Mouse (Mus musculus) spleen, adult 2 months (tissue): ENCODE results near the gene Tlcd2. TPM values are rescaled to one million over a fixed set of nuclear protein-coding genes. Genes with fewer than 3 reads are reported as not detected.
"Not testable (repeated sequence)": the region's sequence is repeated elsewhere in the genome, so short reads cannot be mapped to it uniquely, and the experiment has no call there.

Experiments used
- DNase-seq, 2 experiments: peaks; one replicate each; pipeline versions ENCODE4 v3.0.0 to v3.0.0-alpha.2; 2012 to 2021; ENCODE audit warnings: low spot score in 2 of 2, low read depth in 1 of 2
- H3K27ac ChIP-seq: fragments of 200-500 bp; 2 replicates; pipeline ENCODE4 v1.5.1; 2012; ENCODE audit warnings: low read length, inconsistent platforms; ENCODE audit not compliant: insufficient read depth
- H3K27me3 ChIP-seq: fragments of 200-500 bp; 2 replicates; pipeline ENCODE4 v1.6.1; 2012; ENCODE audit warnings: mild to moderate bottlenecking, moderate library complexity, low read length, inconsistent platforms; ENCODE audit not compliant: control insufficient read depth, insufficient read depth
- H3K36me3 ChIP-seq: fragments of 200-500 bp; 2 replicates; pipeline ENCODE4 v1.6.1; 2012; ENCODE audit warnings: mild to moderate bottlenecking, low read length, inconsistent platforms; ENCODE audit not compliant: control insufficient read depth, insufficient read depth
- H3K4me1 ChIP-seq: fragments of 200-500 bp; 2 replicates; pipeline ENCODE4 v1.6.1; 2011; ENCODE audit warnings: inconsistent platforms; ENCODE audit not compliant: control insufficient read depth, insufficient read depth, insufficient read length
- H3K4me3 ChIP-seq: fragments of 200-500 bp; 2 replicates; pipeline ENCODE4 v1.5.1; 2011; ENCODE audit warnings: mild to moderate bottlenecking, inconsistent platforms; ENCODE audit not compliant: insufficient read depth, insufficient read length; ENCODE audit errors: extremely low read depth
- CTCF ChIP-seq: fragments of 200-500 bp; IDR thresholded peaks from 2 replicates; pipeline ENCODE4 v1.5.1; 2011; ENCODE audit warnings: mild to moderate bottlenecking, inconsistent platforms; ENCODE audit not compliant: insufficient read depth, insufficient read length, insufficient replicate concordance; ENCODE audit errors: extremely low read depth
- POLR2A ChIP-seq: fragments of 200-500 bp; IDR thresholded peaks from 2 replicates; pipeline ENCODE4 v1.6.1; 2011; ENCODE audit warnings: low read depth, low read length, inconsistent platforms
- WGBS: fragments of 180-500 bp; shearing (Covaris S2); methylation state at CpG from one replicate; pipeline ENCODE4 v1.1.7; 2018; 5-methylcytosine and 5-hydroxymethylcytosine counted together
- polyA plus RNA-seq: library from polyadenylated mRNA; depleted of rRNA; stranded (reverse); fragments of >200 nt; gene quantifications from 2 replicates; pipeline ENCODE4 v1.2.3, GENCODE M21; 2012

The Tlcd2 gene
- polyA plus RNA-seq, 1 experiment = 6.9 TPM

GRCm38 (mm10) chr11:75453991-75454930 is 7.3 kb upstream of the Tlcd2 start, which contains the start of gene Wdr81:
Wdr81 (minus strand) TSS chr11:75454717.
- peak within 1 kb of the TSS; percentile 71 for H3K4me3 ChIP-seq
- peaks cover 39% of the 10 kb centered on the region for H3K4me1 ChIP-seq
- H3K27me3 ChIP-seq = no peaks in the 10 kb centered on the region
- peak; percentile 89 to 91 for DNase-seq
- H3K27ac ChIP-seq = peak within 1 kb of the TSS; percentile 93
- TF ChIP-seq CTCF = peak; percentile 56; the same call in 1 of the 2 replicates
- TF ChIP-seq POLR2A = peak; percentile 38; the same call in 1 of the 2 replicates
- peaks cover 9% of the 10 kb centered on the region for H3K36me3 ChIP-seq
- WGBS = 4% methylated on average over 56 of the region's 56 CpGs

- 20% methylated on average over 10 of the region's 10 CpGs for WGBS
- peak; percentile 30 to 53 for DNase-seq
- TF ChIP-seq CTCF (no peak), POLR2A (no peak)
- peaks cover 46% of the 10 kb centered on the region for H3K4me1 ChIP-seq
- H3K27ac ChIP-seq = peak overlapping the region; percentile 93
- H3K27me3 ChIP-seq = no peaks in the 10 kb centered on the region
- peak overlapping the region; percentile 71; the same call in 1 of the 2 replicates for H3K4me3 ChIP-seq
- H3K36me3 ChIP-seq = peaks cover 5% of the 10 kb centered on the region
Observed at GRCm38 (mm10) chr11:75455041-75455736, 6.3 kb upstream of the Tlcd2 start.

GRCm38 (mm10) chr11:75455971-75456370 is 5.5 kb upstream of the Tlcd2 start:
- H3K36me3 ChIP-seq, H3K27me3 ChIP-seq, DNase-seq, H3K4me3 ChIP-seq: not testable (repeated sequence)
- peaks cover 46% of the 10 kb centered on the region for H3K4me1 ChIP-seq
- 85% methylated on average over 2 of the region's 2 CpGs for WGBS
- peak overlapping the region; percentile 93 for H3K27ac ChIP-seq

DNA sequence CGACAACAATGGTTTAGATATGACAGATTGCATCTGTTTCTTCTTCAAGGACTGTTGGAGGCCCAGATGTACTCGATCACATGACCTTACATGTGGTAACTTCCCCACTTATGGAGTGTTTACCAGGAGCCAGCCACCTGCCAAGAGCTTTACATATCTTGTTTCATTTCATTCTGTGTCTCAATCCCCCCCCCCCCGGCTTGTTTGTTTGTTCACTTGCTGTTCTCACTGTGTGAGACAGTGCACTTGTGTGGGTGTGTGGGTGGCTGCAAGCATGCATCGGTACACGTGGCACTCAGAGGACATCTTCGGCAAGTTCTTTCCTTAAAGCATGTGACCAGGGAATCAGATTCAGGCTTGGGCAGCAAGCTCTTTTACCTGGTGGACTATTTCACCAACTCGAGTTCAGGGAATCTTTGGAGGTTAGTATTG is 5.1 kb upstream of the Tlcd2 start:
- peak overlapping the region; percentile 12; the same call in 1 of the 2 replicates for H3K27ac ChIP-seq
- no peaks in the 10 kb centered on the region for H3K27me3 ChIP-seq
- TF ChIP-seq POLR2A = no peak
- no peak for TF ChIP-seq CTCF
- H3K4me3 ChIP-seq = no peak overlapping the region
- WGBS = 31% methylated on average over 7 of the region's 7 CpGs
- H3K4me1 ChIP-seq = peaks cover 46% of the 10 kb centered on the region
- peaks cover 5% of the 10 kb centered on the region for H3K36me3 ChIP-seq
- no peak for DNase-seq

- peaks cover 46% of the 10 kb centered on the region for H3K4me1 ChIP-seq
- no peaks in the 10 kb centered on the region for H3K27me3 ChIP-seq
- no peak overlapping the region for H3K4me3 ChIP-seq
- WGBS = 31% methylated on average over 3 of the region's 3 CpGs
- H3K27ac ChIP-seq = peak overlapping the region; percentile 98
- peak in 1 of 2 experiments; percentile 47 for DNase-seq
- H3K36me3 ChIP-seq = no peaks in the 10 kb centered on the region
- TF ChIP-seq CTCF (peak; percentile 18; the same call in 1 of the 2 replicates), POLR2A (no peak)
Observed at GRCm38 (mm10) chr11:75458169-75458568, 3.3 kb upstream of the Tlcd2 start.

DNA sequence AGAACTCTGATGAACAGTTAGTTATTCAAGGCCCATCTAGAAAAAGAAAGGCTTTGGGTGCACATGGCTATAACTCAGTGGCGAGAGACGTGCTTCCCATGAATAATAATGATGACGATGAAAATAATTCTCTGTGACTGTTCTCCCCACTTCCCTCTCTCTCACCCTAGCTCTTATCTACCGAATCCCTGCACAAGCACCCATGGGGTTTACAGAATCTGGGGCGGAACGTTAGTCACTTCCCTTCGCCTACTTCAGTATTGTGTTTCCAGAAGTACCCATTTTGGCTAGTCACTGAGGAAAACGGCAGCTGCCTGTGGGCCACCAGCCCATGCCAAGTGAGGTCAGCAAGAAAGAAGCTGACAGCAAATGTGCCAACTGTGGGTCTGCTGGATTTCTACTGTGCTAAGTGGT is 2.9 kb upstream of the Tlcd2 start:
- H3K4me1 ChIP-seq = peaks cover 41% of the 10 kb centered on the region
- no peak for DNase-seq
- H3K4me3 ChIP-seq = no peak overlapping the region
- 16% methylated on average over 8 of the region's 8 CpGs for WGBS
- peak overlapping the region; percentile 98 for H3K27ac ChIP-seq
- no peaks in the 10 kb centered on the region for H3K36me3 ChIP-seq
- TF ChIP-seq CTCF = no peak
- no peak for TF ChIP-seq POLR2A
- H3K27me3 ChIP-seq = no peaks in the 10 kb centered on the region
